Mouse (Mus musculus) MEL (cell line): Measurements from ENCODE around the gene Pars2. TPM values are rescaled to one million over a fixed set of nuclear protein-coding genes. Genes with fewer than 3 reads are reported as not detected.

Source experiments
- DNase-seq: peaks from one replicate; pipeline ENCODE4 v3.0.0; 2011; ENCODE audit warnings: low read depth, low spot score
- H3K27ac ChIP-seq: 2 replicates; pipeline ENCODE4 v1.5.1; 2012; ENCODE audit warnings: low read depth, mild to moderate bottlenecking, control low read depth, low read length, moderate library complexity; ENCODE audit not compliant: control insufficient read depth
- H3K27me3 ChIP-seq, 2 experiments: fragments of 150-350 bp in 1 of 2; sonication (generic) in 1 of 2; 2 replicates each; pipeline ENCODE4 v1.6.1; 2012; ENCODE audit warnings: low read length in 2 of 2, mild to moderate bottlenecking in 2 of 2, improper control_type of control experiment in 1 of 2, moderate library complexity in 1 of 2; ENCODE audit not compliant: insufficient read depth in 2 of 2, control insufficient read depth in 1 of 2
- H3K36me3 ChIP-seq, 2 experiments: 2 replicates each; pipeline ENCODE4 v1.6.1; 2012 to 2014; ENCODE audit warnings: low read length in 2 of 2, improper control_type of control experiment in 1 of 2, inconsistent platforms in 1 of 2, mild to moderate bottlenecking in 1 of 2; ENCODE audit not compliant: insufficient read depth in 2 of 2, control insufficient read depth in 1 of 2
- H3K4me1 ChIP-seq, 2 experiments: fragments of 150-350 bp in 1 of 2; sonication (generic) in 1 of 2; 2 replicates each; pipeline ENCODE4 v1.6.1; 2012; ENCODE audit warnings: low read length in 2 of 2, improper control_type of control experiment in 1 of 2, mild to moderate bottlenecking in 1 of 2; ENCODE audit not compliant: insufficient read depth in 2 of 2, control insufficient read depth in 1 of 2
- H3K4me3 ChIP-seq, 2 experiments: fragments of 150-350 bp in 1 of 2; sonication (generic) in 1 of 2; 2 replicates each; pipeline ENCODE4 v1.5.1; 2012; ENCODE audit warnings: low read depth in 2 of 2, low read length in 2 of 2, mild to moderate bottlenecking in 2 of 2, moderate library complexity in 2 of 2, control low read depth in 1 of 2, improper control_type of control experiment in 1 of 2; ENCODE audit not compliant: control insufficient read depth in 1 of 2, insufficient read depth in 1 of 2
- H3K79me2 ChIP-seq: 2 replicates; pipeline ENCODE4 v1.6.1; 2012; ENCODE audit warnings: mild to moderate bottlenecking, low read length, moderate library complexity; ENCODE audit not compliant: control insufficient read depth, poor library complexity, insufficient read depth
- H3K9ac ChIP-seq: 2 replicates; pipeline ENCODE4 v1.6.1; 2012; ENCODE audit warnings: low read depth, mild to moderate bottlenecking, control low read depth, low read length, moderate library complexity; ENCODE audit not compliant: control insufficient read depth, poor library complexity, severe bottlenecking
- H3K9me3 ChIP-seq: fragments of 150-350 bp; sonication (generic); replicated peaks from 2 replicates; pipeline ENCODE4 v1.6.1; 2012; ENCODE audit warnings: mild to moderate bottlenecking, low read length, improper control_type of control experiment, moderate library complexity; ENCODE audit not compliant: insufficient read depth
- BHLHE40 ChIP-seq: IDR thresholded peaks from 2 replicates; pipeline ENCODE4 v1.6.1; 2012; ENCODE audit warnings: low read depth, mild to moderate bottlenecking, inconsistent platforms, low read length, improper control_type of control experiment, borderline replicate concordance
- CHD1 ChIP-seq: IDR thresholded peaks from 2 replicates; pipeline ENCODE4 v1.6.1; 2012; ENCODE audit warnings: low read depth, mild to moderate bottlenecking, inconsistent platforms, low read length, improper control_type of control experiment
- CHD2 ChIP-seq: IDR thresholded peaks from 2 replicates; pipeline ENCODE4 v1.6.1; 2011; ENCODE audit warnings: low read length, improper control_type of control experiment
- E2F4 ChIP-seq: IDR thresholded peaks from 2 replicates; pipeline ENCODE4 v1.6.1; 2011; ENCODE audit warnings: low read depth, low read length, improper control_type of control experiment, borderline replicate concordance
- EP300 ChIP-seq, 2 experiments: IDR thresholded peaks; 2 replicates each; pipeline ENCODE4 v1.6.1; 2011; ENCODE audit warnings: improper control_type of control experiment in 2 of 2, low read length in 2 of 2, low read depth in 1 of 2, mild to moderate bottlenecking in 1 of 2
- HCFC1 ChIP-seq: IDR thresholded peaks from 2 replicates; pipeline ENCODE4 v1.6.1; 2012; ENCODE audit warnings: low read depth, mild to moderate bottlenecking, inconsistent platforms, low read length, improper control_type of control experiment, moderate library complexity
- KAT2A ChIP-seq: conservative IDR thresholded peaks from 2 replicates; pipeline ENCODE4 v1.6.1; 2012; ENCODE audit warnings: low read depth, low read length, improper control_type of control experiment, inconsistent platforms
- MAX ChIP-seq: IDR thresholded peaks from 2 replicates; pipeline ENCODE4 v1.6.1; 2011; ENCODE audit warnings: low read length, improper control_type of control experiment
- MAZ ChIP-seq: IDR thresholded peaks from 2 replicates; pipeline ENCODE4 v1.6.1; 2012; ENCODE audit warnings: low read depth, mild to moderate bottlenecking, inconsistent platforms, low read length, improper control_type of control experiment
- NRF1 ChIP-seq: IDR thresholded peaks from 2 replicates; pipeline ENCODE4 v1.6.1; 2014; ENCODE audit warnings: low read depth, mild to moderate bottlenecking, inconsistent platforms, low read length, improper control_type of control experiment, moderate library complexity; ENCODE audit not compliant: poor library complexity, insufficient read depth, severe bottlenecking
- POLR2AphosphoS2 ChIP-seq: IDR thresholded peaks from 2 replicates; pipeline ENCODE4 v1.6.1; 2011; ENCODE audit warnings: low read length, improper control_type of control experiment
- RAD21 ChIP-seq: IDR thresholded peaks from 2 replicates; pipeline ENCODE4 v1.6.1; 2011; ENCODE audit warnings: mild to moderate bottlenecking, low read depth, low read length, improper control_type of control experiment
- RCOR1 ChIP-seq: IDR thresholded peaks from 2 replicates; pipeline ENCODE4 v1.6.1; 2012; ENCODE audit warnings: low read depth, mild to moderate bottlenecking, inconsistent platforms, low read length, improper control_type of control experiment
- SIN3A ChIP-seq: IDR thresholded peaks from 2 replicates; pipeline ENCODE4 v1.6.1; 2012; ENCODE audit warnings: low read length, improper control_type of control experiment, inconsistent platforms
- SMC3 ChIP-seq: IDR thresholded peaks from 2 replicates; pipeline ENCODE4 v1.6.1; 2011; ENCODE audit warnings: low read depth, low read length, improper control_type of control experiment
- TAL1 ChIP-seq: IDR thresholded peaks from 2 replicates; pipeline ENCODE4 v1.6.1; 2012; ENCODE audit warnings: mild to moderate bottlenecking, inconsistent platforms, low read length, moderate library complexity, mixed read lengths
- TBP ChIP-seq: IDR thresholded peaks from 2 replicates; pipeline ENCODE4 v1.8.0; 2011; ENCODE audit warnings: low read depth, low read length, improper control_type of control experiment
- UBTF ChIP-seq: IDR thresholded peaks from 2 replicates; pipeline ENCODE4 v1.6.1; 2012; ENCODE audit warnings: low read depth, mild to moderate bottlenecking, inconsistent platforms, low read length, improper control_type of control experiment, moderate library complexity, borderline replicate concordance; ENCODE audit not compliant: insufficient read depth
- USF1 ChIP-seq: IDR thresholded peaks from 2 replicates; pipeline ENCODE4 v1.6.1; 2014; ENCODE audit warnings: low read depth, mild to moderate bottlenecking, inconsistent platforms, low read length, improper control_type of control experiment, moderate library complexity
- ZC3H11A ChIP-seq: IDR thresholded peaks from 2 replicates; pipeline ENCODE4 v1.6.1; 2012; ENCODE audit warnings: low read depth, mild to moderate bottlenecking, inconsistent platforms, low read length, improper control_type of control experiment
- ZKSCAN1 ChIP-seq: IDR thresholded peaks from 2 replicates; pipeline ENCODE4 v1.6.1; 2012; ENCODE audit warnings: low read depth, mild to moderate bottlenecking, inconsistent platforms, low read length, improper control_type of control experiment, moderate library complexity
- ZMIZ1 ChIP-seq: IDR thresholded peaks from 2 replicates; pipeline ENCODE4 v1.6.1; 2012; ENCODE audit warnings: low read depth, mild to moderate bottlenecking, inconsistent platforms, low read length, improper control_type of control experiment, moderate library complexity
- ZNF384 ChIP-seq: IDR thresholded peaks from 2 replicates; pipeline ENCODE4 v1.6.1; 2012; ENCODE audit warnings: low read depth, mild to moderate bottlenecking, inconsistent platforms, low read length, improper control_type of control experiment
- polyA plus RNA-seq, 2 experiments: library from polyadenylated mRNA; stranded (reverse) in 1 of 2; unstranded in 1 of 2; fragments of >175 nt in 1 of 2; fragments of >200 nt in 1 of 2; gene quantifications; 2 replicates each; pipeline versions ENCODE4 v1.2.1 to v1.2.4; 2012; ENCODE audit warnings: low replicate concordance in 2 of 2, low read depth in 1 of 2; ENCODE audit not compliant: insufficient read length in 2 of 2, insufficient read depth in 1 of 2, missing spikeins in 1 of 2
- total RNA-seq: library from RNA; depleted of rRNA; stranded (reverse); fragments of 300-350 nt; gene quantifications from 2 replicates; pipeline ENCODE4 v1.2.3, GENCODE M21; 2012

Pars2 gene
- total and polyA plus RNA-seq, 3 experiments: 10.9 to 11.3 TPM; not detected in 1

- Histone ChIP-seq H3K27me3 (no peaks in the 10 kb centered on the region), H3K9ac (no peak overlapping the region), H3K9me3 (no peaks in the 10 kb centered on the region), H3K36me3 (peaks cover 0 to 2% of the 10 kb centered on the region in 2 experiments; a peak in 2 of 4 replicates), H3K4me1 (peaks cover 0 to 2% of the 10 kb centered on the region in 2 experiments; a peak in 1 of 4 replicates), H3K4me3 (no peak overlapping the region), H3K27ac (no peak overlapping the region), H3K79me2 (peaks cover 10% of the 10 kb centered on the region)
- DNase-seq: no peak
- TF ChIP-seq UBTF (no peak), NRF1 (no peak), ZC3H11A (no peak), POLR2AphosphoS2 (no peak), KAT2A (no peak)
Measured at GRCm38 (mm10) chr4:106618898-106619297, 32.0 kb upstream of the Pars2 start.

GRCm38 (mm10) chr4:106621428-106621827 is 29.4 kb upstream of the Pars2 start:
- no peaks in the 10 kb centered on the region; the same call in 1 of the 2 replicates for H3K79me2 ChIP-seq
- no peaks in the 10 kb centered on the region; a peak in 1 of 4 replicates for H3K36me3 ChIP-seq
- TF ChIP-seq TAL1 (no peak), BHLHE40 (no peak), HCFC1 (no peak), CHD2 (no peak), ZNF384 (no peak), SIN3A (no peak), USF1 (no peak), UBTF (no peak), TBP (no peak), EP300 (IDR thresholded peaks at IDR 0.05; ENCODE audit: low read depth in 1 of 2, low read length in 2 of 2) (no peak), RCOR1 (no peak), MAZ (no peak), KAT2A (no peak)
- no peaks in the 10 kb centered on the region for H3K4me1 ChIP-seq
- no peaks in the 10 kb centered on the region; a peak in 3 of 4 replicates for H3K27me3 ChIP-seq
- H3K4me3 ChIP-seq: no peak overlapping the region
- no peaks in the 10 kb centered on the region for H3K9me3 ChIP-seq
- DNase-seq: no peak
- H3K9ac ChIP-seq: no peak overlapping the region
- no peak overlapping the region for H3K27ac ChIP-seq

DNA sequence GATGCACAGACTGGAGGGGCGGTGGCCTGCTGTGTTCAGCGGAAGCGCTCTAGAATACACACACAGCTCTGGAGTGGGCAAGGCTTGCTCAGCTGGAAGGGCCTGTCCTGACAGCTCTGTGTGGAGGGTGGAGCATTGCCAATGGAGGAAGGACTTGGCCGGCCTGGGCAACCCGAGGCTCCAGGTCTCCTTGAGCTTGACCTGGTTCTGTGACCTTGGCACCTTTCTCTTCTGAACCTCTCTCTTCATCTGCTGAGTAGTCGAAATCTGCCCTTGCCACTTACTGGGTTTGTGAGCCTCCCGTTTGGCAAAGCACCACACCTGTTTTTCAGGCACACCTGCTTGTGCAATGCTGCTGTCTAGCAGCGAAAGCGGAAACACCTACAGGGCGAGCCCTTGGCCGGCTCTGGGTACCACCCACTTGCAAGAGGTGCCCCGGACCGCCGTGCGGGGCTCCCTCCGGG is 28.8 kb upstream of the Pars2 start, which contains the start of gene Ttc22:
TSS of gene Ttc22 (plus strand) at position 403 of the 464 bp plus-strand sequence.
- Histone ChIP-seq H3K4me1 (no peaks in the 10 kb centered on the region), H3K27me3 (no peaks in the 10 kb centered on the region; a peak in 3 of 4 replicates), H3K4me3 (no peak within 1 kb of the TSS), H3K79me2 (no peaks in the 10 kb centered on the region), H3K9me3 (no peaks in the 10 kb centered on the region), H3K27ac (no peak within 1 kb of the TSS), H3K36me3 (no peaks in the 10 kb centered on the region), H3K9ac (no peak within 1 kb of the TSS)
- TF ChIP-seq ZKSCAN1: no peak
- TF ChIP-seq CHD1: no peak
- no peak for TF ChIP-seq SMC3
- TF ChIP-seq MAX: no peak
- no peak for TF ChIP-seq RAD21
- TF ChIP-seq NRF1: no peak
- TF ChIP-seq ZNF384: no peak
- no peak for TF ChIP-seq E2F4
- no peak for TF ChIP-seq ZMIZ1
- DNase-seq: no peak
